Comparison of ENCODE assay signal across 8 mouse cellular contexts in the genomic region with DNA sequence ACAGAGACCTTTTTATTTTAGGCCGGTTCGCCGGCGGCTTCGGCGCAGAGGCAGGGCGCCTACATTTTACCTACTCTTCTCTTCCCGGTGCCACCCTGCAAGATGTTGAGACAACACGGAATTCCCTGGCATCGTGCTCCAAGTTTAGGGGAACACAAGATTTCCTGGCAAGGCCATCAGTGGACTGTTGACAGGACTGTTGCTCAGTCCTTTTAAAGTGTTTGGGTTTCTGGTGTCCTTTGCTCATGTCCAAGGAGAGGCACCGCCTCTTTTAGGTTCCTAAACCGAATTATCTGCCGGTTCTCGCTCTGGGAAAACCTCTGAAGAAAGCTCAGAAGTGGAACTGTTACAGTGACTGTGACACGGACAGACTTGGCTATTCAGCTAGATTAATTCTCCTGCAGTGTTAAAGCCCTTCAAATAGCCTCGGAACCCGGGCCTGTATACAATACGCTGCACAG. TPM values are rescaled to one million over a fixed set of nuclear protein-coding genes. Genes with fewer than 3 reads are reported as not detected.
DNase-seq lines count a peak whose midpoint lies in the region; ATAC-seq lines count a peak whose summit lies in the region.

No protein-coding gene starts in this region.

- peak overlapping the region; percentile 92 for H3K4me2 ChIP-seq in intestine, embryonic 15.5 days (replicated peaks)
- H3K4me2 ChIP-seq in midbrain, embryonic 11.5 days = peak overlapping the region; percentile 79

- peak overlapping the region; percentile 62 for H3K9ac ChIP-seq in intestine, embryonic 15.5 days
- peak overlapping the region; percentile 69 for H3K9ac ChIP-seq in midbrain, embryonic 11.5 days (ENCODE audit: low read length)

- H3K4me3 ChIP-seq in intestine, embryonic 15.5 days (replicated peaks) = peak overlapping the region; percentile 50
- peak overlapping the region; percentile 44 for H3K4me3 ChIP-seq in midbrain, embryonic 11.5 days (ENCODE audit: low read depth, low read length)

- 6% methylated on average over 18 of the region's 18 CpGs for WGBS in intestine, embryonic 15.5 days
- 2% methylated on average over 18 of the region's 18 CpGs for WGBS in midbrain, embryonic 11.5 days

- peaks cover 36% of the 10 kb centered on the region for H3K27me3 ChIP-seq in intestine, embryonic 15.5 days (replicated peaks)
- peaks cover 40% of the 10 kb centered on the region for H3K27me3 ChIP-seq in midbrain, embryonic 11.5 days (ENCODE audit: control insufficient read depth, insufficient read depth, low read length)

- H3K4me1 ChIP-seq in intestine, embryonic 15.5 days (replicated peaks) = peaks cover 28% of the 10 kb centered on the region
- peaks cover 24% of the 10 kb centered on the region for H3K4me1 ChIP-seq in midbrain, embryonic 11.5 days (ENCODE audit: control insufficient read depth, insufficient read depth, low read length)

- ATAC-seq in intestine, embryonic 15.5 days = no peak; the same call in 1 of the 2 replicates
- ATAC-seq in midbrain, embryonic 11.5 days (ENCODE audit: low FRiP score) = no peak

- H3K27ac ChIP-seq in intestine, embryonic 15.5 days = peak overlapping the region; percentile 96
- no peak overlapping the region for H3K27ac ChIP-seq in midbrain, embryonic 11.5 days (ENCODE audit: low read depth, low read length)

- H3K9me3 ChIP-seq in intestine, embryonic 15.5 days = no peaks in the 10 kb centered on the region
- no peaks in the 10 kb centered on the region for H3K9me3 ChIP-seq in midbrain, embryonic 11.5 days (ENCODE audit: control insufficient read depth, low read length)

- H3K36me3 ChIP-seq in intestine, embryonic 15.5 days = no peaks in the 10 kb centered on the region
- H3K36me3 ChIP-seq in midbrain, embryonic 11.5 days (ENCODE audit: control insufficient read depth, insufficient read depth, low read length) = no peaks in the 10 kb centered on the region

- peak; percentile 28 for DNase-seq in embryo, embryonic 10 days (ENCODE audit: low spot score)
- no peak for DNase-seq in embryo, embryonic 10.5 days (ENCODE audit: low spot score)
- peak; percentile 27 for DNase-seq in urinary bladder, postnatal 14 days (ENCODE audit: low spot score)
- DNase-seq in urinary bladder, postnatal 4 days (ENCODE audit: low spot score in 2 of 2) = no peak
- DNase-seq in midbrain, embryonic 11.5 days (ENCODE audit: low spot score, missing footprints) = peak; percentile 97
- no peak for DNase-seq in thymus, postnatal 10 days (ENCODE audit: low spot score in 2 of 2)
- DNase-seq in T-cell, adult 2 months (ENCODE audit: low spot score) = no peak

RNA-seq across cellular contexts. Expression of gene Tril, which starts 0.4 kb away (rescaled TPM):
- 14.6 and 17.4 TPM in 2 replicates for polyA plus RNA-seq in intestine, embryonic 15.5 days (2015; fragmentation: Nextera tagmentation; extraction: Ambion mirVana)
- 16.6 TPM in 2 replicates for polyA plus RNA-seq in midbrain, embryonic 11.5 days (2014; fragmentation: Nextera tagmentation; extraction: Ambion mirVana)

Comparison
In these comparisons a context has a peak if more than half of its experiments do, and no peak if none do; other contexts are left out.
1. DNase-seq: peak in embryo, embryonic 10 days (single experiment), urinary bladder, postnatal 14 days (single experiment) and midbrain, embryonic 11.5 days (single experiment); none in embryo, embryonic 10.5 days (single experiment), urinary bladder, postnatal 4 days (0 of 2), thymus, postnatal 10 days (0 of 2) and T-cell, adult 2 months (single experiment).